Mouse (Mus musculus): ENCODE results near the gene Snx9. TPM values are rescaled to one million over a fixed set of nuclear protein-coding genes. Genes with fewer than 3 reads are reported as not detected.

Gene Snx9
- polyA plus RNA-seq, 1 experiment from 2014 or later = 11.9 TPM

DNA sequence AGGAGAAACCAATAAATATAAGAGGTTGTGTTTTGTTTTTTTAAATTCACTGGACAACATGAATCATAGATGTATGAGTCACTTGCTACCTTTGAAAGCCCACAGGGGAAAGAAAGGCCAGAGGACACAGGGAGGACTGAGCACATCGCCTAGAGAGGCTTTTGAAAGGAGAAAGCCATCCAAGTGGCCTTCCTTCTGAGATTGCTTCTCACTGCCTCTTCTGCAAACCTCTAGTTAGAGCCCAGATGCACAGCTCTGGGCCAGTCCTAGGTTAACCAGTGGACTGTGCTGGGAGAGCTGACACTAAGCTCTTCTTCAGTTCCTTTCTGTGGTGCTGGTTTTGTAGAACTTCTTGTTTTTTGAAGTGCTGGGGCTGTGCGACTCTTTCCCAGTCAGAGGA lies 40.9 kb upstream of the Snx9 start:
- WGBS (ENCODE audit: insufficient replicate concordance) = 50% methylated on average over 2 of the region's 2 CpGs
- no peak for ATAC-seq (ENCODE audit: insufficient read depth)
- H3K27ac ChIP-seq (replicated peaks) = no peak overlapping the region
- no peak overlapping the region for H3K4me3 ChIP-seq (replicated peaks)
- H3K9me3 ChIP-seq (replicated peaks) = no peaks in the 10 kb centered on the region
- H3K9ac ChIP-seq = no peak overlapping the region
- peaks cover 63% of the 10 kb centered on the region for H3K4me1 ChIP-seq (replicated peaks)
- no peak overlapping the region for H3K4me2 ChIP-seq
- H3K27me3 ChIP-seq = no peaks in the 10 kb centered on the region
- no peaks in the 10 kb centered on the region for H3K36me3 ChIP-seq (replicated peaks)

DNA sequence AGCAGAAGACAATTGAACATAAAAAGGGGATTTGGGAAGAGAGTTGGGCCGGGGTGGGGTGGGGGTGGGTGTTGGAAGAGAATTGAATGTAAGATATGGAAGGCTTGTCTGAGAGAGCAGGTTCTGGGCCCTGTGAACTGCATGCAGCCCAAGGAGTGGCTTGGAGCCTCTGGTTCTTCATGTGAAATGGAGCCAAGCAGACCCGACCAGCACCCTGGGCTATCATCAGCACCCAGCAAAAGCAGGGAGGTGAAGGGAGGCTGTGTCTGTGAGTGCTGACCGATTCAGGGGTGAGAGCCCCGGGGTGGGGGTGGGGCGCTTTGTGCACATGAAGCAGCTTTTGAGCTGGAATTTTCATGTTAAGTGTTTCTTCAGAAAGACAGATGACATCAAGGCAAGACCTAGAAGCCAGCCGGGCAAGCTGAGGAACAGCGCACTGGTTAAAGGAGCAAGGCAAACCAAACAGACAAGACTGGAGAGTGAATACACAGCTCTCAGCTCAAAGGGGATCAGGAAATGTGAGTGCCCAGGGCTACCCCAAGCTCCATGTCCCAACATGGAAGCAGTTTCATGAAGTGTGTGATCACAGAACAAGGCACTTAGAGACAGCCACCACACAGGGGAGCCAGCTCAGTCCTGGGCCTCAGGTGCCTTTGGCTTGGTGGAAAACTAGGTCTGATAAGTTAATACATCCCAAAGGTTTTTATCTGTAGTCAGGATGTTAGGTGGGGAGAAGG lies 40.1 kb upstream of the Snx9 start:
- no peak overlapping the region for H3K4me3 ChIP-seq (replicated peaks)
- WGBS (ENCODE audit: insufficient replicate concordance) = 55% methylated on average over 7 of the region's 7 CpGs
- no peak overlapping the region for H3K9ac ChIP-seq
- no peaks in the 10 kb centered on the region for H3K27me3 ChIP-seq
- no peak for ATAC-seq (ENCODE audit: insufficient read depth)
- H3K4me2 ChIP-seq = no peak overlapping the region
- H3K4me1 ChIP-seq (replicated peaks) = peaks cover 63% of the 10 kb centered on the region
- H3K36me3 ChIP-seq (replicated peaks) = no peaks in the 10 kb centered on the region
- H3K27ac ChIP-seq (replicated peaks) = no peak overlapping the region
- no peaks in the 10 kb centered on the region for H3K9me3 ChIP-seq (replicated peaks)

DNA sequence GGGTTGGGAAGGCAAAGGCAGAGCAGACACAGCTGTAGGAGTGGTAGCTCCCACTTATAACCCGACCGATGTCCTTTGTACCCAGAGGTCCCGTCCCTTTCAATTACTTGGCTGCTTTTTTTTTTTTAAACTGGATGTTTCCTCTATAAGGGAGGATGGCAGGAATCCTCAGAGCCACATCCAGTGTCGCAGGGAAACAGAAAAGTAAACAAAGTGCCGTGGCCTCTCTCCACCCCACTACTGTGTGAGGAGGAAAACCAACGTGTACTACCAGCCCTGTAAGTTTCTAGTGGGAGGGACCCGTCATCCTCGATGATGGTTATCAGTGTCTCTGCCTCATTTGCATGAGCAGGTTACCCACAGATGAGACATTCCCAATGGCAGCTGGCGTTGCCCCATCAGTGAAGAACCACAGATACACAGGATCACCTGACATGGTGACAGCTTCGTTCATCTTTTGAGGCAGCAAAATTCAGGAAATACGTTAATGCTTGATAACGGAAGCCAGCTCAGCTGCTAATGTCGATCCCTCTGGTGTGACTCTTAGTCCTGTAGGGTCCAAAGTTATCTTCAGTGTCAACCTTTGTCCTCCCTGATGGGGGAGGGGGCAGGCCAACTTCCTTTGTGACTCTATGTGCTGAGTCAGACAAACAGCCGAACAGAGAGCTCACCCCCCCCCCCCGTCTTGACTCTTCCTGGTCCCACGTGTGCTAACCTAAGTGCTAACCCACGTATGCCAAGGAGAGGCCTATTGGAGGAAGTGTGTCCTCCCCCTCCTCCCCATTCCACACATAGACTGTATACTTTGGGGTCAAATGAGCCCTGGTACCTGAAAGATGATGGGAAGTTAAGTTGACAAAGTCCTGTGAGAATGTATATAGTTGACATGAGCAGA lies 39.1 kb upstream of the Snx9 start:
- H3K36me3 ChIP-seq (replicated peaks) = no peaks in the 10 kb centered on the region
- peak overlapping the region; percentile 25; the same call in 1 of the 2 replicates for H3K4me2 ChIP-seq
- peaks cover 56% of the 10 kb centered on the region for H3K4me1 ChIP-seq (replicated peaks)
- WGBS (ENCODE audit: insufficient replicate concordance) = 15% methylated on average over 17 of the region's 17 CpGs
- H3K27me3 ChIP-seq = no peaks in the 10 kb centered on the region
- ATAC-seq (ENCODE audit: insufficient read depth) = no peak
- no peak overlapping the region for H3K27ac ChIP-seq (replicated peaks)
- H3K4me3 ChIP-seq (replicated peaks) = no peak overlapping the region
- no peak overlapping the region for H3K9ac ChIP-seq
- no peaks in the 10 kb centered on the region for H3K9me3 ChIP-seq (replicated peaks)

DNA sequence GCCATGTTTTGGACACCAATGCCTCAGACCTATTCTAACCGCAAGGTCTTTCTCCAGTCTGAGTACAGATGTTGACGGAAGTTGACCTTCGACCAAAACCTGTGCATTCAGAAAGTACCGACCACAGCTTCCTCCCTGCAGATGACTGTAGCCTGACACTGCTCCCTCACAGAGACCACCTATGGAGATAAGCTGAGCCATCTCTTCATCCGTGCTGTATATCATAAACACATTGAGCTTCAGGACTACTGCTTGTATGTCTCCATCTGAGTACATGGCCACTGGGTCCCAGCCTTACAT lies 38.5 kb upstream of the Snx9 start:
- peaks cover 53% of the 10 kb centered on the region for H3K4me1 ChIP-seq (replicated peaks)
- no peak overlapping the region for H3K27ac ChIP-seq (replicated peaks)
- no peak overlapping the region for H3K4me2 ChIP-seq
- 40% methylated on average over 5 of the region's 5 CpGs for WGBS (ENCODE audit: insufficient replicate concordance)
- no peaks in the 10 kb centered on the region for H3K9me3 ChIP-seq (replicated peaks)
- H3K27me3 ChIP-seq = no peaks in the 10 kb centered on the region
- no peak overlapping the region for H3K4me3 ChIP-seq (replicated peaks)
- H3K36me3 ChIP-seq (replicated peaks) = no peaks in the 10 kb centered on the region
- ATAC-seq (ENCODE audit: insufficient read depth) = no peak
- H3K9ac ChIP-seq = no peak overlapping the region

DNA sequence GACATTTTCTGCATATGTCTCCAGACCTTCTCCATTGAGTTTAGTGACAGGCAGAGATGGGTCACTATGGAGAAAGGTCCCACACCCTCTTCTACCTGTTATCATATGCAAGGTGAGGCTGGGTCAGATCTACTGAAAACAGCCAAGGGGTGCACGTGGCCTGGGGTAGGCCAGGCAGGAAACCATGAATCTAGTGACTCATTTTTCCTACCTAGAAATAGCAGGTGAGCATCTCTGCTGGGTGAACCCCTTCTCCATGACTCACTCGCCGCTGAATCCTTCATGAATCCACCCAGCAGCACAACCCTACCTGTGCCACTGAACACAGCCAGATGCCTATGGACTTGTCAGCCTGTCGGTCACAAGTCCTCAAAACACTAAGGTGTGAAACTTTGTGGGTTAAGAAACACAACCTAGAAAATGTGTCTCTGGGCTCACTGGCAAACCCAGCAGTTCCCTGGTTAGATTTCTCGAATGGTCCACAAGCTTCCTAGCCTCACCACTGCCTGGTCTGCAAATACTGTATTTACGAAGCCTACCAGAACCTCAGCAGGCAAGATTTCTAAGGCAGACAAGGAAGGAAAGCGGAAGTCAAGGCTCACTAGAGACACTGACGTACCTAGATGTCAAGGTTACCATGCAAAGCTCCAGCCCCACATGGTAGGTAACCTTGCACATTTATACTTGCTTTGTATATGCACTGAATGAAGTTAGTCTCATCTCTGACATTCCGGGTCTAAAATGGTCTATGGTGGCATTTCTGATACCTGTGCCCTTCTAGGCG lies 37.7 kb upstream of the Snx9 start:
- ATAC-seq (ENCODE audit: insufficient read depth) = no peak
- no peak overlapping the region for H3K4me2 ChIP-seq
- H3K4me1 ChIP-seq (replicated peaks) = peaks cover 51% of the 10 kb centered on the region
- no peaks in the 10 kb centered on the region for H3K36me3 ChIP-seq (replicated peaks)
- no peak overlapping the region for H3K27ac ChIP-seq (replicated peaks)
- no peaks in the 10 kb centered on the region for H3K27me3 ChIP-seq
- WGBS (ENCODE audit: insufficient replicate concordance) = 65% methylated on average over 10 of the region's 10 CpGs
- no peaks in the 10 kb centered on the region for H3K9me3 ChIP-seq (replicated peaks)
- H3K9ac ChIP-seq = no peak overlapping the region
- H3K4me3 ChIP-seq (replicated peaks) = no peak overlapping the region

DNA sequence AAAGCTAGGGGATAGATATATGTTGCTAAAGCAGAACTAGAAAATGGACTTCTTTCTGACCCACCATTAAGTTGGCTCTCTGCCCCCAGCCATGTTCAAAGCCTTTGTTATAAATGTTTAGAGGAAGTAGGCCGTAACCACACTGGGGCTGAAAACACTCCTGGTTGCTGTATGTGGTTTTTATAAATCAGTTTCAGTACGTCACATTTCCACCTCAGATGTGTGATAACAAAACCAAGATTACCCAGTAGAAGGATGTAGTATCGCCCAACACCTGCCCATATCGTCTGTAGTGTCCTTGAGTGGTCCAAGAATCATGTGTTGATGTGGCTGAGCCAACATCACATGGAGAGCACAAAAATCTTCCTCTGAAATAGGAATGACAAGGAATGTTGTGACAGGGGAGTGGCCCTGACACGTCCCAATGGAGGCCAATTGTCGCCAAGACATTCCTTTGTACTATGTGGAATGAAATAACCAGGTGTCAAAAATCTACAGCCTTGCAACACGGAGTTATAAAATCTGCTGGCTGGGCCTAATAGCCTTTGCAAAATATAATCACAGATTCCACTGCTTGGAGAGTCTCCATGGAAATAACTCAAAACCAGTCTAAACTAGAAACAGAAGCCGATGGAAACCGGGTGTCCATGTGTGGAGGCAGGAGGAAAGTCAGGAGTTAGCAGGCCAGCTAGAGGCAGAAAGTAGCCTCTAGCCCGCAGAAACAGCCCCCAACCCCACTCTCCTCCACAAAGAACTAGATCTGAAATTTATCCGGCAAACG lies 36.6 kb upstream of the Snx9 start:
- 47% methylated on average over 12 of the region's 12 CpGs for WGBS (ENCODE audit: insufficient replicate concordance)
- ATAC-seq (ENCODE audit: insufficient read depth) = no peak
- Histone ChIP-seq H3K9ac (no peak overlapping the region), H3K27me3 (no peaks in the 10 kb centered on the region), H3K36me3 (replicated peaks) (no peaks in the 10 kb centered on the region), H3K4me1 (replicated peaks) (peaks cover 42% of the 10 kb centered on the region), H3K27ac (replicated peaks) (no peak overlapping the region), H3K9me3 (replicated peaks) (no peaks in the 10 kb centered on the region), H3K4me3 (replicated peaks) (no peak overlapping the region), H3K4me2 (no peak overlapping the region)

DNA sequence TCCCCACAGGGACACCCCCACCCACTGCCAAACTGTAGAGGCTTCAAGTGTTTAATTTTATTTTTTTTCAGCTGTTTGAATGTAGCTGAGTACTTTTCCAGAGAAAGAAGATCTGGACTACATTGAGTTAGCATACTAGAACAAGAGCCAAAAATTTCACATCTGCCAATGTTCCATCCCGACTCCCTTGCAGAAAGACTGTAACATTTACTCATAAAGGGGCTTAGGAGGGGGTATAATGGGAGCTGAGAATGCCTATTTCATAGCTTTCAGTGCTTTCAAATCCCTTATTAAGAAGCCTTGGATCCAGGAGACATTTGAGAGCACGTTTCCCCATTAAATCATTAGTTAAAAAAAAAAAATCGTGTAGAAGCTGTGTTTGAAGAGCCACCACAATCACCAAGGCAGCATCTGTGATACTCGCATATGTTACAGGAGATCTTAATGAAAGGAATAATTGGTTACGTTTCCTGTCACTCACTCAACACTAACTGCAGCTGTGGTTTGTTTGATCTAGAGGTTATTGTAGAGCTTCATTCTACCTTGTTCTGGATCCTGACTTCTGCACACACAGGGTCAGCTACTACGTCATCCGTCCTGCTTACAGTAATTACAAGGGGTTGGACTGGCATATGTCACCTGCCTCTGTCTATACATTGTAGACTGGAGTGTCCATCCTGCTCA lies 35.8 kb upstream of the Snx9 start:
- WGBS (ENCODE audit: insufficient replicate concordance) = 64% methylated on average over 7 of the region's 7 CpGs
- Histone ChIP-seq H3K4me2 (no peak overlapping the region), H3K36me3 (replicated peaks) (no peaks in the 10 kb centered on the region), H3K9ac (no peak overlapping the region), H3K4me1 (replicated peaks) (peaks cover 37% of the 10 kb centered on the region), H3K27ac (replicated peaks) (no peak overlapping the region), H3K9me3 (replicated peaks) (no peaks in the 10 kb centered on the region), H3K27me3 (no peaks in the 10 kb centered on the region), H3K4me3 (replicated peaks) (no peak overlapping the region)
- ATAC-seq (ENCODE audit: insufficient read depth) = 0 out of 2 replicates have a peak, but pooled peaks have one; percentile 30

DNA sequence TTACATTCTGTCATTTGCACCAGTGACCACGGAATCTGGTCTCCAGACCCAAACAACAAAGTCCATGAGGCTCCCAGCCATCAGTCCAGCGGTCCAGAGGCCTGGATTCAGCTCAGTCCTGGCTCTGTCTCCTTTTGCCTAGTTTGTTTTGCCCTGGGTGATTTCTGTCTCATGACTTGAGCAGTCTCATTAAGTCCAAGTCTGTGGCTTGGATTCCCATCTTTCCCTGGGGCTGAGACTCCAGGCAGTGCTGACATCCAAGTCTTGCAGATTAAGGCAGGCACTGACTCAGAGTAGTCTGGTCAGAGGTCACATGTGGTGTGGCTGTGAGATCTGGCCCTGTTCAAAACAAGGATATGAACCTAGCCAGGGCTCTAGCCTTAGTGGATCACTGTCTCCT lies 35.2 kb upstream of the Snx9 start:
- WGBS (ENCODE audit: insufficient replicate concordance) = 54% methylated on average over 2 of the region's 2 CpGs
- 0 out of 2 replicates have a peak, but pooled peaks have one; percentile 10 for ATAC-seq (ENCODE audit: insufficient read depth)
- H3K27ac ChIP-seq (replicated peaks) = no peak overlapping the region
- H3K4me3 ChIP-seq (replicated peaks) = no peak overlapping the region
- no peaks in the 10 kb centered on the region for H3K9me3 ChIP-seq (replicated peaks)
- H3K9ac ChIP-seq = no peak overlapping the region
- no peak overlapping the region for H3K4me2 ChIP-seq
- H3K4me1 ChIP-seq (replicated peaks) = peaks cover 30% of the 10 kb centered on the region
- H3K27me3 ChIP-seq = no peaks in the 10 kb centered on the region
- H3K36me3 ChIP-seq (replicated peaks) = no peaks in the 10 kb centered on the region

DNA sequence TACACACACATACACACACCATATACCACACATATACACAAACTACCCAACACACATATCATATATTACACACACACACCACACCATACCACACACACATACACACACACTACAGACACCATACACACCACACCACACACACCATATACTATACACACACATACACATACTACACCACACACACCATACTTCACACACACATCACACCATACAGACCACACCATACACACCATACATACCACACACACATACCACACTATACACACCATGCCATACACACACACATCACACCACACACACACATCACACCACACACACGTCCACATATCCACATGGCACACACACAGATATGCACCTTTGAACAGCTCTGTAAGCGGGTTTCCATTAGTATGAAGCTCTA lies 34.3 kb upstream of the Snx9 start:
- Histone ChIP-seq H3K9ac (no peak overlapping the region), H3K36me3 (replicated peaks) (no peaks in the 10 kb centered on the region), H3K9me3 (replicated peaks) (no peaks in the 10 kb centered on the region), H3K27me3 (no peaks in the 10 kb centered on the region), H3K4me1 (replicated peaks) (peaks cover 21% of the 10 kb centered on the region), H3K4me2 (no peak overlapping the region), H3K4me3 (replicated peaks) (no peak overlapping the region), H3K27ac (replicated peaks) (no peak overlapping the region)
- 65% methylated on average over 2 of the region's 2 CpGs for WGBS (ENCODE audit: insufficient replicate concordance)
- no peak for ATAC-seq (ENCODE audit: insufficient read depth)

DNA sequence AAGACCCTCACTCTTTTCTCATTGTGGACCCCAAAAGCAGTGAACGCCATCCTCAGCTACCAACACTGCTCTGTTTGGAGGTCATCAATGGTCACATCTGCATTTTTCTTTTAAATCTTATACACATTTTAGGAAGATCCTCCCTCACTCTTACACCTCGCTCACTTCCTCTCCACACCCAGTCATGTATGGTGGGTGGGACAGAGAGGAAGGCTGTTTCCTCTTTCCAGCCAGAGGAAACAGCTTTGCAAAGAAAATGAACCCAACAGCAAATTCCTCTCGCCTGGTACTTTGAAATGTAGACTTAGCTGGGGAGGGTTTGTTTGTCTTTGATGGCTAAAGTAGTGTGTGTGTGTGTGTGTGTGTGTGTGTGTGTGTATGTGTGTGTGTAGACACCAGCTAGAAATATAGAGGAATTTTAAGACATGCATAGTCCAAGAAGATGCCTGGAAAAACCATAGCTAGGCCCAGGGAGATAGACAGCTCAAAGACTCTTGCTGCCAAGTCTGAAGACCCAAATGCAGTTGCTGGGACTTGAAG lies 33.2 kb upstream of the Snx9 start:
- no peak overlapping the region for H3K9ac ChIP-seq
- no peak overlapping the region for H3K27ac ChIP-seq (replicated peaks)
- no peaks in the 10 kb centered on the region for H3K36me3 ChIP-seq (replicated peaks)
- no peak overlapping the region for H3K4me2 ChIP-seq
- H3K4me3 ChIP-seq (replicated peaks) = no peak overlapping the region
- 21% methylated on average over 3 of the region's 3 CpGs for WGBS (ENCODE audit: insufficient replicate concordance)
- H3K4me1 ChIP-seq (replicated peaks) = peaks cover 10% of the 10 kb centered on the region; the same call in 1 of the 2 replicates
- ATAC-seq (ENCODE audit: insufficient read depth) = no peak
- H3K9me3 ChIP-seq (replicated peaks) = no peaks in the 10 kb centered on the region
- no peaks in the 10 kb centered on the region for H3K27me3 ChIP-seq
